Mouse (Mus musculus) large intestine, adult 2 months (tissue): Measurements from ENCODE around the gene Olfr815. TPM values are rescaled to one million over a fixed set of nuclear protein-coding genes. Genes with fewer than 3 reads are reported as not detected.
"Not testable (repeated sequence)": the region's sequence is repeated elsewhere in the genome, so short reads cannot be mapped to it uniquely, and the experiment has no call there.

Source experiments
- DNase-seq: peaks from one replicate; pipeline ENCODE4 v3.0.0-alpha.2; 2012; ENCODE audit warnings: low read depth, low spot score
- WGBS: fragments of 180-500 bp; shearing (Covaris S2); methylation state at CpG from one replicate; pipeline ENCODE4 v1.1.7; 2018; 5-methylcytosine and 5-hydroxymethylcytosine counted together
- polyA plus RNA-seq: library from polyadenylated mRNA; depleted of rRNA; stranded (reverse); fragments of >200 nt; gene quantifications from 2 replicates; pipeline ENCODE4 v1.2.3, GENCODE M21; 2012; rRNA removed

Olfr815 gene
- not detected in 2 replicates for polyA plus RNA-seq

DNA sequence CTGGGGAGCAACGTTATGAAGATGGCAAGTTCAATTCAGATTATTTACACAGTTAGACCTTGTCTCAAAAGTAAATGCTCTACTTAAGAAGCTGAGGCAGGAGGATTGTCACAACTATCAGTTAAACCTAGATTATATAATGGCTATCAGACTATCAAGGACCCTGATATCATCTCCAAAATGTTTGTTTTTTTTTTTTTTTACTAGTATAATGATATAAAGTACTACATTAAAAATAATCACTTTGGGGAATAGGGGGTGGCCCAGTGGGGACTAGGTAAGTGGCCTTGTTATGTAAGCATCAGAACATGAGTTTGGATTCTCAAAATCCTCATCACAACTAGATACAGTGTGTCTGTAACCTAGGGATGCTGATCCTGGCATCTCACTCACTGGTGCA lies at the start of gene Olfr815:
Olfr815 (minus strand) TSS at position 101 of the 400 bp plus-strand sequence.
- WGBS: 39% methylated on average over 1 of the region's 1 CpGs
- not testable (repeated sequence) for DNase-seq

DNA sequence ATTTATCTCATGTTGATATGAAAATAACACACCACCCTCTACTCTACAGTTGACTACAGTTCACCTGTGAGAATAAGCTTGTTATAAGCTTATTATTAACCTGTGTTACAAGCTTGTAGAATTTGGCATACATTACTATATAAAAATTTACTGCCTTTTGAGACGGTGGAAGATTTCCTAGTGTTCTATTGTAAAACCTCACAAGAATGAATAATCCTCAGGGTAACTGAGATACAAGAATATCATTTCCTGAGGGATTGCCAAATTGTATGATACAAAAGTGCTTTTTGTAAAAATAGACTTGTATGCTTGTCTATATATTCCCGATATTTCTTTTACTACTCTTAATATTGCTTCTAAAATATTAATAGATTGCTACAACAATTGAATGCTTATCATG lies 43.3 kb upstream of the Olfr815 start, which contains the start of gene Olfr818:
Olfr818 (minus strand) TSS at position 101 of the 400 bp plus-strand sequence.
- 74% methylated on average over 2 of the region's 2 CpGs for WGBS
- no peak for DNase-seq

DNA sequence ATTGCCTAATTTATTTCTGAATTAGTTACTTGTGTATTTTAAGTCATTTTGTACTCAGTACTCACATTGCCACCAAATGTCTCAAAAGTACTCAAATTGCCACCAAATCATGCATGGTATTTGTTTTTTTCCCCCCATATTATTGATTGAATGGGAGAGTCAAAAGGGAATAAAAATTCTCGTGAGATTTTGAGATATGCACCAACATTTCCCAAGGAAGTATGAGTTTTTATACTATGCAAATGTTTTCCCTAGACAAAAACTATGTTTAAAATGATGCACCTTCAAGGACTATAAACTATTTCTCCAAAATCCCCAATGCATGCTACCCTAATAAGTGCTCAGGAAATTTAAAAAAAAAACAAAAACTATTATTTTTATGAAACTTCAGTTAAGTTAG lies 9.8 kb upstream of the Olfr815 start, which contains the start of gene Olfr816:
Olfr816 (minus strand) TSS at position 101 of the 400 bp plus-strand sequence.
- DNase-seq: no peak
- WGBS: 48% methylated on average over 1 of the region's 1 CpGs

DNA sequence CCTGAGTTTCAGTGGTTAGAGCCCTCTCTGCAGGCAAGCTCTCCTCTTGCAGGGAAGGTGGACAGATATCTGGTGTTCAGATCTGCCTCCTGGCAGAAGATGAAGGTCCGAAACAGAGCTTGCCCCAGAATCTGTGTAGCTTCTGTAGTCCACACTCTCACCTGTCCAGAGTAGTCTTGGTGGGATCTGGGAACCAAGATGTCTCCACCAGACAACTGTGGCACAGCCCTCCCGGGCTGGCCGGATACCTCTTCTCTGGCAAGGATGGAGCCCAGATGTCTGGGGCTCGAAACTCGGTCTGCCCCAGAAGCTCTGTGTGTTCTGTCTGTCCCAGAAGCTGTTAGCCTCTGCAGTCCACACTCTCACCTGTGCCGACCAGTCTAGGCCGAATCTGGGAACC lies 19.7 kb downstream of the Olfr815 start:
- 92% methylated on average over 7 of the region's 7 CpGs for WGBS
- DNase-seq: no peak

DNA sequence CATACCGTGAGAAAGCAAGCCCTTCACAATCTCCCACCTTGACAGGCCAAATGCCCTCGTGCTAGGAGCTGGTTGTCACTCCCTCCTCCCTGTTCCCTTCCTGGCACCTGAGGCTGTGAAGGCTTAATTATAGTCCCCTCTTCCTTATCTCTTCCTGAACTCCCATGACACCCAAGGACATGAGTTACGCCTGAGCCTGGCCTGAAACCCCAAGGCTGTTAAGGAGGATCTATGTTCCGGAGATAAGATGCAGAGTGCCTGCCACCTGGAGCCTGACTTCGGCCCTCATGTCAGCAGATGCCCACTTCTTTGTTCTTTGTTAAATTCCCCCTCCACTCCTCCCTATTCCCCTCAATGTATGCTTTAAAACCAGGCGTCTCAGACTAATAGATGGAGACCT lies 20.2 kb downstream of the Olfr815 start:
- WGBS: 70% methylated on average over 6 of the region's 6 CpGs
- not testable (repeated sequence) for DNase-seq

DNA sequence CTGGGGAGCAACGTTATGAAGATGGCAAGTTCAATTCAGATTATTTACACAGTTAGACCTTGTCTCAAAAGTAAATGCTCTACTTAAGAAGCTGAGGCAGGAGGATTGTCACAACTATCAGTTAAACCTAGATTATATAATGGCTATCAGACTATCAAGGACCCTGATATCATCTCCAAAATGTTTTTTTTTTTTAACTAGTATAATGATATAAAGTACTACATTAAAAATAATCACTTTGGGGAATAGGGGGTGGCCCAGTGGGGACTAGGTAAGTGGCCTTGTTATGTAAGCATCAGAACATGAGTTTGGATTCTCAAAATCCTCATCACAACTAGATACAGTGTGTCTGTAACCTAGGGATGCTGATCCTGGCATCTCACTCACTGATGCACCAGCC lies 25.9 kb downstream of the Olfr815 start, which contains the start of gene Olfr814:
Olfr814 (minus strand) TSS at position 101 of the 400 bp plus-strand sequence.
- DNase-seq: not testable (repeated sequence)
- 38% methylated on average over 1 of the region's 1 CpGs for WGBS

DNA sequence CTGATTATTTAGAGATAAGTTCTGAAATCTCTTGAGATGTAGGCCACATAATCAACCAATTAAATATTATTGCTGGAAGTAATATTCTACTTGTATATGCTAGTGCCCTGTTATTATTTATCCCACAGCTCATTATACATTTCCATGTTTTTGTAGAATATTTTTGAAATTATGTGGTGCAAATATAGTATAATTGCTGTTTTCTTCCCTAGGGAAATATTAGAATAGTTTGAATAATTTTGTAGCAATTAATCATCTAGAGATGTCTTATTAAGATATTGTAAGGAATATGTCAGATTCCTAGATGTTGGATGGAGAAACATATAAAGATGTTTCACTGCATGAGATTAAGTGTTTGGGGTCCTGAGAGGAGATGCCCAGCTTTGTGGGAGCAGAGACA lies 50.6 kb downstream of the Olfr815 start, which contains the start of gene Olfr813:
Olfr813 (plus strand) TSS at position 301 of the 400 bp plus-strand sequence.
- DNase-seq: no peak

Other genes starting within 250 kb of the Olfr815 start
- not detected in 2 replicates for gene Olfr800, start 248.2 kb downstream of the Olfr815 start, polyA plus RNA-seq
- not detected in 2 replicates for gene Olfr801, start 232.0 kb downstream of the Olfr815 start, polyA plus RNA-seq
- not detected in 2 replicates for gene Olfr802, start 217.7 kb downstream of the Olfr815 start, polyA plus RNA-seq
- gene Olfr803, start 211.6 kb downstream of the Olfr815 start, polyA plus RNA-seq: not detected in 2 replicates
- gene Olfr804, start 202.7 kb downstream of the Olfr815 start, polyA plus RNA-seq: not detected in 2 replicates
- not detected in 2 replicates for gene Olfr805, start 176.5 kb downstream of the Olfr815 start, polyA plus RNA-seq
- not detected in 2 replicates for gene Olfr806, start 163.9 kb downstream of the Olfr815 start, polyA plus RNA-seq
- gene Olfr807, start 148.1 kb downstream of the Olfr815 start, polyA plus RNA-seq: not detected in 2 replicates
- gene Olfr808, start 140.4 kb downstream of the Olfr815 start, polyA plus RNA-seq: not detected in 2 replicates
- gene Olfr809, start 131.2 kb downstream of the Olfr815 start, polyA plus RNA-seq: not detected in 2 replicates
- not detected in 2 replicates for gene Olfr810, start 111.0 kb downstream of the Olfr815 start, polyA plus RNA-seq
- not detected in 2 replicates for gene Olfr811, start 101.5 kb downstream of the Olfr815 start, polyA plus RNA-seq
- not detected in 2 replicates for gene Olfr812, start 59.8 kb downstream of the Olfr815 start, polyA plus RNA-seq
- not detected in 2 replicates for gene Olfr813, start 50.5 kb downstream of the Olfr815 start, polyA plus RNA-seq
- not detected in 2 replicates for gene Olfr814, start 26.0 kb downstream of the Olfr815 start, polyA plus RNA-seq
- gene Olfr816, start 9.7 kb upstream of the Olfr815 start, polyA plus RNA-seq: not detected in 2 replicates
- not detected in 2 replicates for gene Olfr818, start 43.2 kb upstream of the Olfr815 start, polyA plus RNA-seq
- gene Olfr819, start 61.4 kb upstream of the Olfr815 start, polyA plus RNA-seq: not detected in 2 replicates
- not detected in 2 replicates for gene Olfr247, start 70.3 kb upstream of the Olfr815 start, polyA plus RNA-seq
- not detected in 2 replicates for gene Gm10310, start 79.2 kb upstream of the Olfr815 start, polyA plus RNA-seq
- not detected in 2 replicates for gene Olfr820, start 106.8 kb upstream of the Olfr815 start, polyA plus RNA-seq
- not detected in 2 replicates for gene Olfr821, start 124.5 kb upstream of the Olfr815 start, polyA plus RNA-seq
- not detected in 2 replicates for gene Olfr822, start 165.3 kb upstream of the Olfr815 start, polyA plus RNA-seq
- not detected in 2 replicates for gene Olfr823, start 209.5 kb upstream of the Olfr815 start, polyA plus RNA-seq
- gene Olfr824, start 224.1 kb upstream of the Olfr815 start, polyA plus RNA-seq: not detected in 2 replicates